Mouse (Mus musculus) neural tube, embryonic 14.5 days (tissue): ENCODE results near the gene Mroh7. TPM values are rescaled to one million over a fixed set of nuclear protein-coding genes. Genes with fewer than 3 reads are reported as not detected.

Experiments
- ATAC-seq: fragments of 200-750 bp; cut with Nextera tagmentation; 2 replicates; pipeline ENCODE4 v1.8.0; 2017; ENCODE audit warnings: low read depth, mild to moderate bottlenecking, moderate TSS enrichment, moderate library complexity
- H3K27ac ChIP-seq: fragments of 300-500 bp; sonication (generic); 2 replicates; pipeline ENCODE4 v1.5.1; 2014; ENCODE audit warnings: low read depth, mild to moderate bottlenecking, control low read depth, low read length, moderate library complexity, mixed read lengths
- H3K27me3 ChIP-seq: fragments of 300-500 bp; sonication (generic); 2 replicates; pipeline ENCODE4 v1.6.1; 2014; ENCODE audit warnings: low read length; ENCODE audit not compliant: control insufficient read depth, insufficient read depth
- H3K36me3 ChIP-seq: fragments of 300-500 bp; sonication (generic); 2 replicates; pipeline ENCODE4 v1.6.1; 2014; ENCODE audit warnings: low read length, mixed read lengths; ENCODE audit not compliant: control insufficient read depth, insufficient read depth
- H3K4me1 ChIP-seq: fragments of 300-500 bp; sonication (generic); 2 replicates; pipeline ENCODE4 v1.6.1; 2014; ENCODE audit warnings: low read length; ENCODE audit not compliant: control insufficient read depth, insufficient read depth
- H3K4me2 ChIP-seq: fragments of 300-500 bp; sonication (generic); 2 replicates; pipeline ENCODE4 v1.6.1; 2014; ENCODE audit warnings: mild to moderate bottlenecking, low read depth, low read length, control low read depth
- H3K4me3 ChIP-seq: fragments of 300-500 bp; sonication (generic); 2 replicates; pipeline ENCODE4 v1.5.1; 2014; ENCODE audit warnings: low read depth, low read length, control low read depth, mixed read lengths
- H3K9ac ChIP-seq: fragments of 300-500 bp; sonication (generic); replicated peaks from 2 replicates; pipeline ENCODE4 v1.6.1; 2014; ENCODE audit warnings: low read depth, mild to moderate bottlenecking, control low read depth, low read length, mixed read lengths
- H3K9me3 ChIP-seq: fragments of 300-500 bp; sonication (generic); 2 replicates; pipeline ENCODE4 v1.6.1; 2016; ENCODE audit warnings: low read length; ENCODE audit not compliant: control insufficient read depth
- WGBS: fragments of 180-500 bp; shearing (Covaris S2); extraction: QIAGEN DNeasy Blood & Tissue Kit; methylation state at CpG from one replicate; pipeline ENCODE4 v1.1.7; 2014; 5-methylcytosine and 5-hydroxymethylcytosine counted together
- polyA plus RNA-seq: library from polyadenylated mRNA; unstranded; fragments of >200 nt; fragmentation: Nextera tagmentation; extraction: Ambion mirVana; gene quantifications from 2 replicates; pipeline ENCODE4 v1.2.1, GENCODE M21; 2014

The Mroh7 gene
- polyA plus RNA-seq, 1 experiment from 2014 or later: 1.4 TPM

- 95% methylated on average over 15 of the region's 15 CpGs for WGBS
- H3K9ac ChIP-seq: no peak overlapping the region
Observed at GRCm38 (mm10) chr4:106653051-106653450, 77.7 kb downstream of the Mroh7 start.

GRCm38 (mm10) chr4:106652546-106652945, 78.2 kb downstream of the Mroh7 start:
- Histone ChIP-seq H3K36me3 (0 out of 2 replicates have a peak, but pooled peaks cover 4% of the 10 kb centered on the region), H3K27ac (no peak overlapping the region), H3K4me1 (peaks cover 6% of the 10 kb centered on the region), H3K4me2 (no peak overlapping the region), H3K9me3 (no peaks in the 10 kb centered on the region), H3K9ac (no peak overlapping the region), H3K4me3 (no peak overlapping the region), H3K27me3 (no peaks in the 10 kb centered on the region)
- 97% methylated on average over 3 of the region's 3 CpGs for WGBS
- no peak for ATAC-seq

More at GRCm38 (mm10) chr4:106653051-106653450, 77.7 kb downstream of the Mroh7 start:
- Histone ChIP-seq H3K4me1 (peaks cover 6% of the 10 kb centered on the region), H3K9me3 (no peaks in the 10 kb centered on the region), H3K36me3 (peaks cover 4% of the 10 kb centered on the region; the same call in 1 of the 2 replicates), H3K27me3 (no peaks in the 10 kb centered on the region), H3K4me3 (no peak overlapping the region), H3K27ac (no peak overlapping the region), H3K4me2 (no peak overlapping the region)
- no peak for ATAC-seq

GRCm38 (mm10) chr4:106650833-106651527, 79.7 kb downstream of the Mroh7 start, which contains the start of gene Pars2:
Gene Pars2, plus strand, starts transcription at chr4:106651069.
- Histone ChIP-seq H3K27me3 (no peaks in the 10 kb centered on the region), H3K4me1 (peaks cover 6% of the 10 kb centered on the region)
- 3% methylated on average over 40 of the region's 40 CpGs for WGBS

GRCm38 (mm10) chr4:106647137-106647536, 83.6 kb downstream of the Mroh7 start:
- Histone ChIP-seq H3K4me1 (peaks cover 14% of the 10 kb centered on the region), H3K9ac (no peak overlapping the region), H3K9me3 (no peaks in the 10 kb centered on the region), H3K27ac (no peak overlapping the region), H3K4me2 (no peak overlapping the region), H3K4me3 (no peak overlapping the region), H3K27me3 (no peaks in the 10 kb centered on the region), H3K36me3 (no peaks in the 10 kb centered on the region)
- no peak for ATAC-seq
- 67% methylated on average over 6 of the region's 6 CpGs for WGBS

More at GRCm38 (mm10) chr4:106650833-106651527, 79.7 kb downstream of the Mroh7 start, which contains the start of gene Pars2:
- Histone ChIP-seq H3K9ac (peak within 1 kb of the TSS; percentile 64), H3K4me3 (peak within 1 kb of the TSS; percentile 51), H3K27ac (peak within 1 kb of the TSS; percentile 68), H3K9me3 (no peaks in the 10 kb centered on the region), H3K36me3 (no peaks in the 10 kb centered on the region), H3K4me2 (peak within 1 kb of the TSS; percentile 85)
- ATAC-seq: peak; percentile 97

- no peak for ATAC-seq
- H3K9ac ChIP-seq: no peak overlapping the region
- no peaks in the 10 kb centered on the region for H3K27me3 ChIP-seq
- no peak overlapping the region for H3K4me2 ChIP-seq
- WGBS: 74% methylated on average over 5 of the region's 5 CpGs
- H3K27ac ChIP-seq: no peak overlapping the region
- peaks cover 8% of the 10 kb centered on the region for H3K4me1 ChIP-seq
- no peaks in the 10 kb centered on the region for H3K9me3 ChIP-seq
- no peak overlapping the region for H3K4me3 ChIP-seq
- H3K36me3 ChIP-seq: no peaks in the 10 kb centered on the region
Observed at GRCm38 (mm10) chr4:106645797-106646196, 84.9 kb downstream of the Mroh7 start.

GRCm38 (mm10) chr4:106644218-106644610, 86.5 kb downstream of the Mroh7 start:
- Histone ChIP-seq H3K36me3 (no peaks in the 10 kb centered on the region), H3K27me3 (no peaks in the 10 kb centered on the region), H3K9ac (no peak overlapping the region), H3K4me2 (no peak overlapping the region), H3K4me3 (no peak overlapping the region), H3K9me3 (no peaks in the 10 kb centered on the region), H3K27ac (no peak overlapping the region), H3K4me1 (peaks cover 8% of the 10 kb centered on the region)
- ATAC-seq: no peak
- WGBS: 80% methylated on average over 6 of the region's 6 CpGs

GRCm38 (mm10) chr4:106643483-106644217, 87.1 kb downstream of the Mroh7 start:
- WGBS: 33% methylated on average over 8 of the region's 8 CpGs
- H3K27me3 ChIP-seq: no peaks in the 10 kb centered on the region
- no peaks in the 10 kb centered on the region for H3K9me3 ChIP-seq
- peak overlapping the region; percentile 48; the same call in 1 of the 2 replicates for H3K27ac ChIP-seq
- ATAC-seq: peak; percentile 52; the same call in 1 of the 2 replicates
- H3K36me3 ChIP-seq: no peaks in the 10 kb centered on the region
- peak overlapping the region; percentile 32; the same call in 1 of the 2 replicates for H3K9ac ChIP-seq
- H3K4me3 ChIP-seq: no peak overlapping the region
- peaks cover 8% of the 10 kb centered on the region for H3K4me1 ChIP-seq
- H3K4me2 ChIP-seq: peak overlapping the region; percentile 8; the same call in 1 of the 2 replicates

- H3K9ac ChIP-seq: no peak overlapping the region; the same call in 1 of the 2 replicates
Observed at GRCm38 (mm10) chr4:106634086-106634479, 96.6 kb downstream of the Mroh7 start.

More at GRCm38 (mm10) chr4:106634086-106634479, 96.6 kb downstream of the Mroh7 start:
- ATAC-seq: no peak
- Histone ChIP-seq H3K36me3 (no peaks in the 10 kb centered on the region), H3K4me1 (peaks cover 20% of the 10 kb centered on the region), H3K4me3 (no peak overlapping the region), H3K9me3 (no peaks in the 10 kb centered on the region), H3K27me3 (no peaks in the 10 kb centered on the region), H3K4me2 (peak overlapping the region; percentile 15; the same call in 1 of the 2 replicates), H3K27ac (peak overlapping the region; percentile 81)
- 36% methylated on average over 9 of the region's 9 CpGs for WGBS
